7 mouse cellular contexts compared by ENCODE assay signal in genomic region chr9:45117741-45118431, GRCm38 (mm10). TPM values are rescaled to one million over a fixed set of nuclear protein-coding genes. Genes with fewer than 3 reads are reported as not detected.
DNase-seq lines count a peak whose midpoint lies in the region; ATAC-seq and TF ChIP-seq lines count a peak whose summit lies in the region.

Scn2b (plus strand) TSS chr9:45117782.

- intact Hi-C loops in left cerebral cortex, postnatal 14 days (cut with DNase I) = loop anchor here (5.0 kb wide), 1 partner anchor 61 kb away; the partner anchor contains the start of gene Mpzl3

- peak within 1 kb of the TSS; percentile 75 for H3K9ac ChIP-seq in neural tube, embryonic 14.5 days (replicated peaks; ENCODE audit: low read depth, low read length)

- H3K27ac ChIP-seq in layer of hippocampus, adult 2 months = peak within 1 kb of the TSS; percentile 97
- H3K27ac ChIP-seq in embryonic fibroblast, embryonic 13.5 days (ENCODE audit: insufficient read depth, low read length) = no peak within 1 kb of the TSS
- peak within 1 kb of the TSS; percentile 80 for H3K27ac ChIP-seq in neural tube, embryonic 14.5 days (ENCODE audit: low read depth, low read length)

- H3K36me3 ChIP-seq in neural tube, embryonic 14.5 days (ENCODE audit: control insufficient read depth, insufficient read depth, low read length) = no peaks in the 10 kb centered on the region

- H3K27me3 ChIP-seq in neural tube, embryonic 14.5 days (ENCODE audit: control insufficient read depth, insufficient read depth, low read length) = no peaks in the 10 kb centered on the region

- no peak for ATAC-seq in neural tube, embryonic 14.5 days (ENCODE audit: low read depth)

- under 1% methylated on average over 13 of the region's 13 CpGs for whole genome bisulfite sequencing in neural tube, embryonic 14.5 days

- H3K9me3 ChIP-seq in neural tube, embryonic 14.5 days (ENCODE audit: control insufficient read depth, low read length) = no peaks in the 10 kb centered on the region

- H3K4me3 ChIP-seq in layer of hippocampus, adult 2 months = peak within 1 kb of the TSS; percentile 80
- H3K4me3 ChIP-seq in embryonic fibroblast, embryonic 13.5 days (ENCODE audit: insufficient read depth, low read length) = peak within 1 kb of the TSS; percentile 19
- peak within 1 kb of the TSS; percentile 60 for H3K4me3 ChIP-seq in neural tube, embryonic 14.5 days (ENCODE audit: low read depth, low read length)

- peak within 1 kb of the TSS; percentile 80 for H3K4me2 ChIP-seq in neural tube, embryonic 14.5 days (ENCODE audit: low read depth, low read length)

- peaks cover 3% of the 10 kb centered on the region; the same call in 1 of the 2 replicates for H3K4me1 ChIP-seq in embryonic fibroblast, embryonic 13.5 days (ENCODE audit: control insufficient read depth, insufficient read depth, low read length)
- H3K4me1 ChIP-seq in neural tube, embryonic 14.5 days (ENCODE audit: control insufficient read depth, insufficient read depth, low read length) = peaks cover 19% of the 10 kb centered on the region

- TF ChIP-seq POLR2A in embryonic fibroblast, embryonic 13.5 days (IDR thresholded peaks at IDR 0.05; ENCODE audit: low read depth, low read length) = no peak

- TF ChIP-seq CTCF in layer of hippocampus, adult 2 months (conservative IDR thresholded peaks at IDR 0.05) = no peak
- no peak for TF ChIP-seq CTCF in embryonic fibroblast, embryonic 13.5 days (IDR thresholded peaks at IDR 0.05; ENCODE audit: borderline replicate concordance, insufficient read depth, low read length)

- no peak for DNase-seq in layer of hippocampus, adult 2 months (ENCODE audit: low spot score in 2 of 2)
- DNase-seq in layer of hippocampus, adult 9-11 months = no peak
- DNase-seq in cerebellum, adult 8-10 months = peak; percentile 57
- peak in 1 of 2 experiments; percentile 70 for DNase-seq in left cerebral cortex, postnatal 14 days (ENCODE audit: low spot score in 2 of 2)
- DNase-seq in ovary, postnatal 14 days (ENCODE audit: low spot score) = no peak

RNA-seq across cellular contexts. Expression of gene Scn2b, which starts in this region (rescaled TPM):
- total RNA-seq in layer of hippocampus, adult 2 months (2021) = 100 to 1,000 TPM; 245 to 254 TPM
- 0.28 and 0.83 TPM in 2 replicates for polyA plus RNA-seq in embryonic fibroblast, embryonic 13.5 days (2011; ENCODE audit: insufficient read length, low read depth, missing spikeins)
- total RNA-seq in left cerebral cortex, postnatal 14 days (2021) = 100 to 1,000 TPM; 174 to 177 TPM
- polyA plus RNA-seq in neural tube, embryonic 14.5 days (2014; fragmentation: Nextera tagmentation; extraction: Ambion mirVana) = 9.3 and 11.2 TPM in 2 replicates

Comparison
In these comparisons a context has a peak if more than half of its experiments do, and no peak if none do; other contexts are left out.
1. H3K4me3 ChIP-seq: peak in every context shown above with its lines; median percentile 80 in layer of hippocampus, adult 2 months; 60 in neural tube, embryonic 14.5 days; 19 in embryonic fibroblast, embryonic 13.5 days.